Mouse (Mus musculus) stomach, postnatal 0 days (tissue): ENCODE results near the gene Cacnb1.

Experiments used
- CTCF ChIP-seq: IDR thresholded peaks from 2 replicates; pipeline ENCODE4 v1.5.1; 2016; ENCODE audit warnings: antibody characterized with exemption, low read depth, mild to moderate bottlenecking, moderate library complexity
- EP300 ChIP-seq: optimal IDR thresholded peaks from 2 replicates; pipeline ENCODE3; 2016; ENCODE audit warnings: antibody characterized with exemption

DNA sequence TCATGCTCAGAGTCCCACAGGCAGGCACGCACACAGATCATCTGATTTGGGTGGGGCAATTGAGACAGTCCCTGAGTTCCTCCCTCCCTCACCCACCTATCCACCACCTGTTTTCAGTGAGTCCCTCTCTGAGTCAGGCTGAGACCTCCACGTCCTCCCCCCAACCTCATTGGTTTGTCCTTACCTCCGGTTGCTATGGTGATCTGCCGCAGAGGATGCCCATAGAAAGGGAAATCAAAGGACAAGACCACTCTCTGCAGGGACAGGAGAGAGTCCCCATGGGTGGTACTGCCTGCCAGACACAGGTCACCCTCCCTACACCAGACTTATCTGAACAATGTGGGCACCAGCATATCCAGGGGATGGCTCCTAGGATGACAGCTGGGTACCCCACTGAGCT is 66.9 kb downstream of the Cacnb1 start:
- TF ChIP-seq EP300 (no peak), CTCF (no peak)
